ENCODE assay signal across 8 mouse cellular contexts in genomic region chr19:24554911-24555465, GRCm38 (mm10). TPM values are rescaled to one million over a fixed set of nuclear protein-coding genes. Genes with fewer than 3 reads are reported as not detected.
DNase-seq lines count a peak whose midpoint lies in the region; ATAC-seq and TF ChIP-seq lines count a peak whose summit lies in the region.

No protein-coding gene starts in this region.

- under 1% methylated on average over 19 of the region's 19 CpGs for WGBS in cerebellum, adult 2 months
- WGBS in lung, embryonic 15.5 days = under 1% methylated on average over 19 of the region's 19 CpGs
- WGBS in limb, embryonic 13.5 days = 2% methylated on average over 19 of the region's 19 CpGs
- WGBS in neural tube, embryonic 14.5 days = under 1% methylated on average over 19 of the region's 19 CpGs

- H3K9me3 ChIP-seq in lung, embryonic 15.5 days = no peaks in the 10 kb centered on the region
- H3K9me3 ChIP-seq in limb, embryonic 13.5 days = no peaks in the 10 kb centered on the region
- H3K9me3 ChIP-seq in neural tube, embryonic 14.5 days (ENCODE audit: control insufficient read depth, low read length) = no peaks in the 10 kb centered on the region

- TF ChIP-seq POLR2A in cerebellum, adult 2 months (IDR thresholded peaks at IDR 0.05; ENCODE audit: borderline replicate concordance, insufficient read depth, low read length) = no peak

- H3K4me1 ChIP-seq in cerebellum, adult 2 months (ENCODE audit: control insufficient read depth, insufficient read depth, low read length) = peaks cover 13% of the 10 kb centered on the region
- H3K4me1 ChIP-seq in lung, embryonic 15.5 days = peaks cover 21% of the 10 kb centered on the region
- H3K4me1 ChIP-seq in limb, embryonic 13.5 days = peaks cover 24% of the 10 kb centered on the region
- peaks cover 5% of the 10 kb centered on the region for H3K4me1 ChIP-seq in neural tube, embryonic 14.5 days (ENCODE audit: control insufficient read depth, insufficient read depth, low read length)

- peak overlapping the region; percentile 77 for H3K27ac ChIP-seq in cerebellum, adult 2 months (ENCODE audit: insufficient read depth, low read length)
- H3K27ac ChIP-seq in lung, embryonic 15.5 days = peak overlapping the region; percentile 81
- no peak overlapping the region for H3K27ac ChIP-seq in limb, embryonic 13.5 days
- H3K27ac ChIP-seq in neural tube, embryonic 14.5 days (ENCODE audit: low read depth, low read length) = no peak overlapping the region

- ATAC-seq in lung, embryonic 15.5 days (ENCODE audit: borderline replicate concordance, extremely low read depth, low FRiP score, low TSS enrichment) = no peak
- peak; percentile 71 for ATAC-seq in erythroid progenitor cell, adult 5-6 weeks (replicated peaks; ENCODE audit: low FRiP score, poor library complexity, severe bottlenecking)
- ATAC-seq in limb, embryonic 13.5 days (ENCODE audit: low FRiP score, low read depth) = no peak
- peak; percentile 10; the same call in 1 of the 2 replicates for ATAC-seq in neural tube, embryonic 14.5 days (ENCODE audit: low read depth)

- no peaks in the 10 kb centered on the region for H3K27me3 ChIP-seq in cerebellum, adult 2 months (ENCODE audit: control insufficient read depth, insufficient read depth, low read length)
- peaks cover 30% of the 10 kb centered on the region for H3K27me3 ChIP-seq in lung, embryonic 15.5 days
- H3K27me3 ChIP-seq in limb, embryonic 13.5 days = peaks cover 53% of the 10 kb centered on the region
- peaks cover 3% of the 10 kb centered on the region; the same call in 1 of the 2 replicates for H3K27me3 ChIP-seq in neural tube, embryonic 14.5 days (ENCODE audit: control insufficient read depth, insufficient read depth, low read length)

- intact Hi-C loops in gastrocnemius, postnatal 36 days (cut with DNase I) = no loop called here

- H3K4me2 ChIP-seq in lung, embryonic 15.5 days = peak overlapping the region; percentile 92
- peak overlapping the region; percentile 96 for H3K4me2 ChIP-seq in limb, embryonic 13.5 days (replicated peaks)
- peak overlapping the region; percentile 71 for H3K4me2 ChIP-seq in neural tube, embryonic 14.5 days (ENCODE audit: low read depth, low read length)

- H3K36me3 ChIP-seq in lung, embryonic 15.5 days = no peaks in the 10 kb centered on the region
- no peaks in the 10 kb centered on the region for H3K36me3 ChIP-seq in limb, embryonic 13.5 days
- no peaks in the 10 kb centered on the region for H3K36me3 ChIP-seq in neural tube, embryonic 14.5 days (ENCODE audit: control insufficient read depth, insufficient read depth, low read length)

- H3K9ac ChIP-seq in lung, embryonic 15.5 days = peak overlapping the region; percentile 72
- peak overlapping the region; percentile 81 for H3K9ac ChIP-seq in limb, embryonic 13.5 days
- peak overlapping the region; percentile 81; the same call in 1 of the 2 replicates for H3K9ac ChIP-seq in neural tube, embryonic 14.5 days (replicated peaks; ENCODE audit: low read depth, low read length)

- peak overlapping the region; percentile 97 for H3K4me3 ChIP-seq in cerebellum, adult 2 months (replicated peaks; ENCODE audit: insufficient read depth, low read depth, low read length)
- peak overlapping the region; percentile 88 for H3K4me3 ChIP-seq in lung, embryonic 15.5 days
- H3K4me3 ChIP-seq in limb, embryonic 13.5 days = peak overlapping the region; percentile 84
- H3K4me3 ChIP-seq in neural tube, embryonic 14.5 days (ENCODE audit: low read depth, low read length) = peak overlapping the region; percentile 81

- DNase-seq in cerebellum, adult 2 months = peak in 1 of 2 experiments; percentile 37
- no peak for DNase-seq in cerebellum, adult 11 months
- no peak for DNase-seq in lung, postnatal 36 days
- DNase-seq in gastrocnemius, postnatal 36 days = no peak

- no peak for TF ChIP-seq CTCF in cerebellum, adult 2 months (IDR thresholded peaks at IDR 0.05; ENCODE audit: borderline replicate concordance, insufficient read depth, low read depth, low read length)

RNA-seq across cellular contexts. Expression of gene Pip5k1b, which starts 0.7 kb away (rescaled TPM):
- 36.3 and 41.9 TPM in 2 replicates for polyA plus RNA-seq in cerebellum, adult 2 months (2012; rRNA removed)
- 3.2 and 3.4 TPM in 2 replicates for polyA plus RNA-seq in lung, embryonic 15.5 days (2015; fragmentation: Nextera tagmentation; extraction: Ambion mirVana)
- 96.8 and 117 TPM in 2 replicates for total RNA-seq in erythroid progenitor cell, adult 5-6 weeks (2015; ENCODE audit: low replicate concordance)
- total RNA-seq in erythroid progenitor cell, adult 5-6 weeks (2017; ENCODE audit: low replicate concordance) = 70.0 and 92.0 TPM in 2 replicates
- 0.56 and 0.65 TPM in 2 replicates for polyA plus RNA-seq in limb, embryonic 13.5 days (2015; fragmentation: Nextera tagmentation; extraction: Ambion mirVana)
- 1.9 and 2.1 TPM in 2 replicates for polyA plus RNA-seq in neural tube, embryonic 14.5 days (2014; fragmentation: Nextera tagmentation; extraction: Ambion mirVana)
- total RNA-seq in gastrocnemius, postnatal 36 days (2021) = under 1 TPM; 0.44 to 0.46 TPM

Comparison
In these comparisons a context has a peak if more than half of its experiments do, and no peak if none do; other contexts are left out.
1. H3K27ac ChIP-seq: peak in cerebellum, adult 2 months (single experiment) and lung, embryonic 15.5 days (single experiment); none in limb, embryonic 13.5 days (single experiment) and neural tube, embryonic 14.5 days (single experiment).
2. ATAC-seq: peak in erythroid progenitor cell, adult 5-6 weeks (single experiment) and neural tube, embryonic 14.5 days (single experiment); none in lung, embryonic 15.5 days (single experiment) and limb, embryonic 13.5 days (single experiment).
3. Peak in every context shown above with its lines, with median percentiles within 50 percentile points of each other: H3K4me3 ChIP-seq, H3K4me2 ChIP-seq and H3K9ac ChIP-seq.